Mouse (Mus musculus) E14TG2a.4 (cell line): ENCODE data around the gene Ppp1r13b.

Experiments used
- H3K27me3 ChIP-seq: 2 replicates; pipeline ENCODE4 v1.6.1; 2014; ENCODE audit warnings: low read length, control low read depth; ENCODE audit not compliant: insufficient read depth
- H3K36me3 ChIP-seq: 2 replicates; pipeline ENCODE4 v1.6.1; 2014; ENCODE audit warnings: low read length, control low read depth; ENCODE audit not compliant: insufficient read depth
- H3K4me1 ChIP-seq: replicated peaks from 2 replicates; pipeline ENCODE4 v1.6.1; 2014; ENCODE audit warnings: low read depth, low read length, control low read depth
- H3K4me3 ChIP-seq: replicated peaks from 2 replicates; pipeline ENCODE4 v1.5.1; 2014; ENCODE audit warnings: mild to moderate bottlenecking, low read length
- H3K9me3 ChIP-seq: 2 replicates; pipeline ENCODE4 v1.6.1; 2014; ENCODE audit warnings: low read length, control low read depth
- CTCF ChIP-seq: conservative IDR thresholded peaks from 2 replicates; pipeline ENCODE4 v1.5.1; 2014; ENCODE audit warnings: low read length
- NANOG ChIP-seq: IDR thresholded peaks from 2 replicates; pipeline ENCODE4 v1.6.1; 2014; ENCODE audit warnings: borderline replicate concordance, low read length, mixed read lengths
- POU5F1 ChIP-seq: IDR thresholded peaks from 2 replicates; pipeline ENCODE4 v1.6.1; 2014; ENCODE audit warnings: low read length, borderline replicate concordance

The Ppp1r13b gene

GRCm38 (mm10) chr12:111853546-111853945 is 54.4 kb downstream of the Ppp1r13b start:
- Histone ChIP-seq H3K4me3 (no peak overlapping the region), H3K4me1 (peaks cover 19% of the 10 kb centered on the region), H3K27me3 (no peaks in the 10 kb centered on the region), H3K9me3 (no peaks in the 10 kb centered on the region), H3K36me3 (no peaks in the 10 kb centered on the region)
- no peak for TF ChIP-seq POU5F1
- no peak for TF ChIP-seq CTCF
- TF ChIP-seq NANOG = no peak

DNA sequence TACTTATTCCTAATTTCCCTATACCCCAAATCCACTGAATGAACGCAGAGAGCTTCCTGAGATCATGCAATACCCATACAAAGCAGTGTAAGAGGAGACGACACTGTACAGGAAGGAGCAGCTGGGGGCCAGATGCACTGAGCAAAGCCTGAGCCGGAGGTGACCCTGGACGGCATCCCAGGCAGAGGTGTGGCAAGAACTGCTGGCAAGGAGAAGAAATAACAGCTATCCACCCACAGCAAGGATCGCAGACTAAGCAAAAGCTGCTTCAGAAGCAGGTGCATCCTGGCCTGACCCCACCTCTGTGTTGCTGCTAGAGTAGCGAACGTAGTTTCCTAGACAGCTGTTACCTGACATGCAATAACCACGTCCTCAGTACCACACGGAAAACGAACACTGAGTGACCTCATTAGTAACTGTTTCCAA is 54.9 kb downstream of the Ppp1r13b start:
- TF ChIP-seq CTCF = no peak
- no peak for TF ChIP-seq NANOG
- TF ChIP-seq POU5F1 = no peak
- Histone ChIP-seq H3K9me3 (no peaks in the 10 kb centered on the region), H3K27me3 (no peaks in the 10 kb centered on the region), H3K36me3 (no peaks in the 10 kb centered on the region), H3K4me3 (no peak overlapping the region), H3K4me1 (peaks cover 24% of the 10 kb centered on the region)

DNA sequence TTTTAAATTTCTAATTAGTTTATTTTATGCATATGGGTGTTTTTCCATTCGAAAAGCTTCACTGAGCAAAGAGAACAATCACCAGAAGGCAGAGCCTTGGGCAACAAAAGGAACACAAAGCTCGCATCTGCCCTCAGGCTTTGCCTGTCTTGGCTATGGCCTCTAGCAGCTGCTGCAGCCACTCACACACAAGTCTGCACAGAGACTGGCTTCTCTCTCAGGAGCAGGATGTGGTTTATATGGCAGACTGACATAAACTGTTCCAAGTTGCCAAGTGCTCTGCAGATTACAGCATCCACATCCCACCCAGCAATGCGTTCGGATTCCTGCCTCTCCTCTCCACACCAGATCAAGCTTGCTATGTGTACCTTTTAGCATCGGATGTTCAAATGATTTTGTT is 56.2 kb downstream of the Ppp1r13b start:
- H3K4me3 ChIP-seq = no peak overlapping the region
- no peaks in the 10 kb centered on the region for H3K36me3 ChIP-seq
- H3K4me1 ChIP-seq = peaks cover 24% of the 10 kb centered on the region
- TF ChIP-seq NANOG = no peak
- no peak for TF ChIP-seq CTCF
- no peak for TF ChIP-seq POU5F1
- no peaks in the 10 kb centered on the region for H3K27me3 ChIP-seq
- H3K9me3 ChIP-seq = no peaks in the 10 kb centered on the region

- TF ChIP-seq CTCF = peak; percentile 49
- TF ChIP-seq POU5F1 = no peak
- no peak for TF ChIP-seq NANOG
- Histone ChIP-seq H3K27me3 (no peaks in the 10 kb centered on the region), H3K36me3 (no peaks in the 10 kb centered on the region), H3K9me3 (no peaks in the 10 kb centered on the region), H3K4me3 (no peak overlapping the region), H3K4me1 (peaks cover 24% of the 10 kb centered on the region)
These were observed 56.7 kb downstream of the Ppp1r13b start for GRCm38 (mm10) chr12:111851235-111851634.

DNA sequence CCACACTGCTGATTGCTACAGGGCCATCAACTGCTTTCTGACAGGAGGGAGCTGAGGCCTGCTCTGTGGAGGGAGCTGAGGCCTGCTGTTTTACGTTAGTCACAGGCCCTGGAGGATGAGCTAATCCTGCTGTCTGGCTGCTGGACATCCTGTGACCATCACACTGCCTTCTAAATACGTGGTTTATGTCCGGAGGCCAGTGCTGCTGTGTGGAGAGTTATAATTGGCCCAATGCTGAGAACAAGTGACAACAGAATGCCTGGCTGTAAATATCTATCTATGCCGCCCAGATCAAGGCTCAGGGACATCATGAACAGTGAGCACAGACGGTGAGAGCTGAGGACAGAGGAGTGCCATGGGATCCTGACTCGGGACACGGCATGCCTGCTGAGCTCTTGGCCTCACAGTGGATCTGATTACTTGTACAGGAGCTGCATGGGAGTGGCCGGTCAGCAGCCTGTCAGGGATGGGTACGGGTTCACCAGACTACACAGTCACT is 59.6 kb downstream of the Ppp1r13b start:
- no peaks in the 10 kb centered on the region for H3K36me3 ChIP-seq
- H3K9me3 ChIP-seq = no peaks in the 10 kb centered on the region
- TF ChIP-seq CTCF (no peak), POU5F1 (no peak), NANOG (no peak)
- H3K4me1 ChIP-seq = peaks cover 19% of the 10 kb centered on the region
- no peak overlapping the region for H3K4me3 ChIP-seq
- no peaks in the 10 kb centered on the region for H3K27me3 ChIP-seq

- H3K27me3 ChIP-seq = no peaks in the 10 kb centered on the region
- peaks cover 7% of the 10 kb centered on the region; the same call in 1 of the 2 replicates for H3K36me3 ChIP-seq
- H3K4me3 ChIP-seq = no peak overlapping the region
- TF ChIP-seq CTCF = no peak
- TF ChIP-seq POU5F1 = no peak
- no peak for TF ChIP-seq NANOG
- H3K4me1 ChIP-seq = peaks cover 11% of the 10 kb centered on the region; the same call in 1 of the 2 replicates
- H3K9me3 ChIP-seq = no peaks in the 10 kb centered on the region
These were observed 61.1 kb downstream of the Ppp1r13b start for GRCm38 (mm10) chr12:111846815-111847214.

DNA sequence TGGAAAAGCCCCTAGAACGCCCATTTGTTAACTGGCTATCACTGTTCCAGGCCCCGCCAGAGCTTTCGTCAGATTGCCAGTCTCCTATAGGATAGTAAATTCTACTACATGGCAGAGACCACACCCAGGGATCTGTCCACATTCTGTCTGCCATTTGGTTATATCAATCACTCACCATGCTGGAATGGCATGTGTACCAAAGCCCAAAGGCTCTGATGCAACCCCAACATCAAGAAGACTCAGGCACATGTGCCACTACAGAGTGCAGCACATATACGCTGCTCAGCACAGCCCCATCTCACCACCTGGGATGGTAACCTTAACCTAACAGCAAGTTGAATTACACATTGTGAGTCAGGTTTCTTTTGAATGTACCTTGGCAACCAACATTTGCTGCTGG is 62.0 kb downstream of the Ppp1r13b start:
- peaks cover 8% of the 10 kb centered on the region; the same call in 1 of the 2 replicates for H3K36me3 ChIP-seq
- no peak overlapping the region for H3K4me3 ChIP-seq
- TF ChIP-seq POU5F1 (no peak), NANOG (no peak), CTCF (no peak)
- peaks cover 6% of the 10 kb centered on the region; the same call in 1 of the 2 replicates for H3K4me1 ChIP-seq
- H3K9me3 ChIP-seq = no peaks in the 10 kb centered on the region
- no peaks in the 10 kb centered on the region for H3K27me3 ChIP-seq

DNA sequence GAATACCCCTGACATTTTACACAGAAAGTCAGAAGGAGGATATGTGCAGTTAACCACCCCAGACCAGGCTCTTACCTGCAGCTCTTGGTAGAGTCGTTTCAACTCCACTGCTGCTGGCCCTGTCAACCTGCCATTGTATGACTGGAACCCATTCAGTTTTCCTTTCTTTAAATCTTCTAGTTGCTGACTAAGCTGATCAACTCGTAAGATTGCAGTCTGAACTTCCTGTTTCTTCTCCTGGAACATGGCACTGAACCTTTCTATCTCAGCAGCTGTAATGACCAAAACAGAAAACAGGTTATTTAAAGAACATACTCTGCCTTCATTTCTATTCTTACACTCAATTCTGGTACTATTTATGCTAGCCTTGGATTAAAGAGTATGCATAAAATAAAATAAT is 64.4 kb downstream of the Ppp1r13b start:
- no peaks in the 10 kb centered on the region for H3K9me3 ChIP-seq
- peaks cover 4% of the 10 kb centered on the region; the same call in 1 of the 2 replicates for H3K4me1 ChIP-seq
- no peak for TF ChIP-seq CTCF
- no peak for TF ChIP-seq NANOG
- no peak for TF ChIP-seq POU5F1
- H3K36me3 ChIP-seq = peaks cover 21% of the 10 kb centered on the region
- no peak overlapping the region for H3K4me3 ChIP-seq
- H3K27me3 ChIP-seq = no peaks in the 10 kb centered on the region

GRCm38 (mm10) chr12:111842565-111843433 is 65.1 kb downstream of the Ppp1r13b start:
- Histone ChIP-seq H3K4me1 (no peaks in the 10 kb centered on the region), H3K36me3 (peaks cover 26% of the 10 kb centered on the region), H3K27me3 (no peaks in the 10 kb centered on the region), H3K9me3 (no peaks in the 10 kb centered on the region), H3K4me3 (no peak overlapping the region)
- no peak for TF ChIP-seq CTCF
- TF ChIP-seq NANOG = no peak
- TF ChIP-seq POU5F1 = no peak
